8 mouse cellular contexts compared by ENCODE assay signal in genomic region chrX:73673619-73673967, GRCm38 (mm10). TPM values are rescaled to one million over a fixed set of nuclear protein-coding genes. Genes with fewer than 3 reads are reported as not detected.
DNase-seq lines count a peak whose midpoint lies in the region; ATAC-seq and TF ChIP-seq lines count a peak whose summit lies in the region.

No protein-coding gene starts in this region.

- H3K9me3 ChIP-seq in embryonic facial prominence, embryonic 14.5 days (ENCODE audit: control insufficient read depth, low read length) = no peaks in the 10 kb centered on the region
- H3K9me3 ChIP-seq in intestine, embryonic 14.5 days (ENCODE audit: control insufficient read depth, low read length) = no peaks in the 10 kb centered on the region

- H3K27me3 ChIP-seq in liver, adult 2 months (ENCODE audit: control insufficient read depth, insufficient read depth, low read length) = no peaks in the 10 kb centered on the region
- no peaks in the 10 kb centered on the region for H3K27me3 ChIP-seq in embryonic facial prominence, embryonic 14.5 days (replicated peaks; ENCODE audit: control insufficient read depth, insufficient read depth, low read length)
- no peaks in the 10 kb centered on the region for H3K27me3 ChIP-seq in intestine, embryonic 14.5 days (replicated peaks; ENCODE audit: control insufficient read depth, insufficient read depth, low read length)
- no peaks in the 10 kb centered on the region for H3K27me3 ChIP-seq in myocyte (ENCODE audit: control insufficient read depth, insufficient read depth, insufficient read length)

- ATAC-seq in embryonic facial prominence, embryonic 14.5 days (ENCODE audit: low read depth) = no peak
- ATAC-seq in intestine, embryonic 14.5 days (replicated peaks; ENCODE audit: low FRiP score, low TSS enrichment, low read depth) = peak; percentile 24; the same call in 1 of the 2 replicates

- peak overlapping the region; percentile 63 for H3K4me2 ChIP-seq in embryonic facial prominence, embryonic 14.5 days (ENCODE audit: low read depth, low read length)
- H3K4me2 ChIP-seq in intestine, embryonic 14.5 days (ENCODE audit: low read length) = peak overlapping the region; percentile 62
- H3K4me2 ChIP-seq in myocyte (ENCODE audit: low read depth) = peak overlapping the region; percentile 75

- no peak overlapping the region for H3K27ac ChIP-seq in liver, adult 2 months (replicated peaks; ENCODE audit: insufficient read depth, low read depth, low read length)
- no peak overlapping the region for H3K27ac ChIP-seq in embryonic facial prominence, embryonic 14.5 days (replicated peaks; ENCODE audit: low read depth, low read length)
- H3K27ac ChIP-seq in intestine, embryonic 14.5 days (ENCODE audit: low read depth) = 0 out of 2 replicates have a peak overlapping the region, but pooled peaks have one; percentile 54

- no peak for DNase-seq in liver, adult 2 months (ENCODE audit: extremely low read depth, low read depth, low spot score)
- no peak for DNase-seq in liver
- no peak for DNase-seq in embryonic facial prominence, embryonic 14.5 days (ENCODE audit: low spot score)
- DNase-seq in intestine, embryonic 14.5 days (ENCODE audit: low spot score) = no peak
- no peak for DNase-seq in urinary bladder, postnatal 14 days (ENCODE audit: low spot score)
- DNase-seq in urinary bladder, adult 2 months (ENCODE audit: low spot score) = no peak
- DNase-seq in kidney, postnatal 25 days = no peak

- H3K36me3 ChIP-seq in liver, adult 2 months (ENCODE audit: control insufficient read depth, insufficient read depth, low read length) = no peaks in the 10 kb centered on the region
- peaks cover 15% of the 10 kb centered on the region; the same call in 1 of the 2 replicates for H3K36me3 ChIP-seq in embryonic facial prominence, embryonic 14.5 days (ENCODE audit: control insufficient read depth, insufficient read depth, low read length)
- H3K36me3 ChIP-seq in intestine, embryonic 14.5 days (ENCODE audit: control insufficient read depth, insufficient read depth, low read length) = 0 out of 2 replicates have a peak, but pooled peaks cover 3% of the 10 kb centered on the region
- H3K36me3 ChIP-seq in myocyte (ENCODE audit: control insufficient read depth, insufficient read depth) = no peaks in the 10 kb centered on the region

- peak overlapping the region; percentile 85 for H3ac ChIP-seq in myocyte (ENCODE audit: control insufficient read depth, insufficient read length)

- peak overlapping the region; percentile 63 for H3K4me3 ChIP-seq in liver, adult 2 months (ENCODE audit: insufficient read depth, low read depth, low read length)
- peak overlapping the region; percentile 60 for H3K4me3 ChIP-seq in embryonic facial prominence, embryonic 14.5 days (ENCODE audit: low read depth, low read length)
- H3K4me3 ChIP-seq in intestine, embryonic 14.5 days (ENCODE audit: low read depth, low read length) = peak overlapping the region; percentile 53
- H3K4me3 ChIP-seq in myocyte = peak overlapping the region; percentile 44

- H3K4me1 ChIP-seq in liver, adult 2 months (ENCODE audit: control insufficient read depth, insufficient read depth, low read length) = peaks cover 5% of the 10 kb centered on the region
- H3K4me1 ChIP-seq in embryonic facial prominence, embryonic 14.5 days (ENCODE audit: control insufficient read depth, insufficient read depth, low read length) = no peaks in the 10 kb centered on the region
- H3K4me1 ChIP-seq in intestine, embryonic 14.5 days (replicated peaks; ENCODE audit: control insufficient read depth, insufficient read depth, low read length) = 0 out of 2 replicates have a peak, but pooled peaks cover 3% of the 10 kb centered on the region

- no peaks in the 10 kb centered on the region for H3K79me2 ChIP-seq in liver, adult 2 months (ENCODE audit: control insufficient read depth, insufficient read depth, low read length)
- H3K79me2 ChIP-seq in myocyte (ENCODE audit: control insufficient read depth, insufficient read depth) = peaks cover 7% of the 10 kb centered on the region

- TF ChIP-seq POLR2A in liver, adult 2 months (IDR thresholded peaks at IDR 0.05; ENCODE audit: extremely low read depth, insufficient read depth, low read length) = no peak
- TF ChIP-seq POLR2A in myocyte (IDR thresholded peaks at IDR 0.05; ENCODE audit: insufficient read length, low read depth) = no peak

- H3K9ac ChIP-seq in liver, adult 2 months (ENCODE audit: low read depth, low read length) = peak overlapping the region; percentile 55
- H3K9ac ChIP-seq in embryonic facial prominence, embryonic 14.5 days (ENCODE audit: low read depth, low read length) = peak overlapping the region; percentile 79
- H3K9ac ChIP-seq in intestine, embryonic 14.5 days (ENCODE audit: low read length) = peak overlapping the region; percentile 63

- 3% methylated on average over 17 of the region's 42 CpGs for WGBS in liver, adult 2 months
- 19% methylated on average over 14 of the region's 42 CpGs for WGBS in embryonic facial prominence, embryonic 14.5 days
- WGBS in intestine, embryonic 14.5 days = 7% methylated on average over 37 of the region's 42 CpGs

- TF ChIP-seq CTCF in liver, adult 2 months (IDR thresholded peaks at IDR 0.05; ENCODE audit: low read depth, low read length) = no peak

TF ChIP-seq in myocyte, 11 proteins besides CTCF, POLR2A, EP300 and RAD21:
- no peak for TF ChIP-seq MAX (IDR thresholded peaks at IDR 0.05; ENCODE audit: low read depth)
- TF ChIP-seq TCF3 (IDR thresholded peaks at IDR 0.05; ENCODE audit: insufficient read length, low read depth) = no peak
- no peak for TF ChIP-seq CEBPB (IDR thresholded peaks at IDR 0.05; ENCODE audit: insufficient read depth, poor library complexity, severe bottlenecking)
- no peak for TF ChIP-seq REST (IDR thresholded peaks at IDR 0.05; ENCODE audit: insufficient read depth, insufficient read length)
TF ChIP-seq in myocyte: peak in this region for 0.

RNA-seq across cellular contexts. Expression of gene Slc6a8, which starts 0.6 kb away (rescaled TPM):
- total RNA-seq in liver, adult 2 months (2014; rRNA removed) = 1.0 and 2.6 TPM in 2 replicates
- 2.3 and 5.2 TPM in 2 replicates for polyA plus RNA-seq in liver, adult 2 months (2012; rRNA removed)
- 8.8 and 10.1 TPM in 2 replicates for polyA plus RNA-seq in embryonic facial prominence, embryonic 14.5 days (2014; fragmentation: Nextera tagmentation; extraction: Ambion mirVana)
- 9.1 and 10.8 TPM in 2 replicates for polyA plus RNA-seq in intestine, embryonic 14.5 days (2014; fragmentation: Nextera tagmentation; extraction: Ambion mirVana)
- 56.3 TPM for polyA plus RNA-seq in myocyte (2012; fragmentation: generic; extraction: Trizol)
- 78.1 and 87.3 TPM in 2 replicates for polyA plus RNA-seq in urinary bladder, adult 2 months (2012; rRNA removed)

RNA-seq across cellular contexts. Expression of gene Pnck, which starts 13.7 kb away (rescaled TPM):
- not detected in 2 replicates for total RNA-seq in liver, adult 2 months (2014; rRNA removed)
- 0.07 TPM in 1 of 2 replicates, not detected in the other for polyA plus RNA-seq in liver, adult 2 months (2012; rRNA removed)
- polyA plus RNA-seq in embryonic facial prominence, embryonic 14.5 days (2014; fragmentation: Nextera tagmentation; extraction: Ambion mirVana) = 16.6 and 19.9 TPM in 2 replicates
- 17.9 and 20.6 TPM in 2 replicates for polyA plus RNA-seq in intestine, embryonic 14.5 days (2014; fragmentation: Nextera tagmentation; extraction: Ambion mirVana)
- 0.11 TPM for polyA plus RNA-seq in myocyte (2012; fragmentation: generic; extraction: Trizol)
- 159 and 178 TPM in 2 replicates for polyA plus RNA-seq in urinary bladder, adult 2 months (2012; rRNA removed)

RNA-seq across cellular contexts. Expression of gene Dusp9, which starts 34.4 kb away (rescaled TPM):
- total RNA-seq in liver, adult 2 months (2014; rRNA removed) = 0.07 TPM in 1 of 2 replicates, not detected in the other
- polyA plus RNA-seq in liver, adult 2 months (2012; rRNA removed) = 0.04 TPM in 1 of 2 replicates, not detected in the other
- polyA plus RNA-seq in embryonic facial prominence, embryonic 14.5 days (2014; fragmentation: Nextera tagmentation; extraction: Ambion mirVana) = 1.6 and 2.2 TPM in 2 replicates
- polyA plus RNA-seq in intestine, embryonic 14.5 days (2014; fragmentation: Nextera tagmentation; extraction: Ambion mirVana) = 4.6 and 4.9 TPM in 2 replicates
- 2.9 TPM for polyA plus RNA-seq in myocyte (2012; fragmentation: generic; extraction: Trizol)
- 2.6 and 2.7 TPM in 2 replicates for polyA plus RNA-seq in urinary bladder, adult 2 months (2012; rRNA removed)

RNA-seq across cellular contexts. Expression of gene Bcap31, which starts 42.4 kb away (rescaled TPM):
- 154 and 168 TPM in 2 replicates for total RNA-seq in liver, adult 2 months (2014; rRNA removed)
- 69.8 and 85.5 TPM in 2 replicates for polyA plus RNA-seq in liver, adult 2 months (2012; rRNA removed)
- polyA plus RNA-seq in embryonic facial prominence, embryonic 14.5 days (2014; fragmentation: Nextera tagmentation; extraction: Ambion mirVana) = 240 and 244 TPM in 2 replicates
- 230 and 236 TPM in 2 replicates for polyA plus RNA-seq in intestine, embryonic 14.5 days (2014; fragmentation: Nextera tagmentation; extraction: Ambion mirVana)
- polyA plus RNA-seq in myocyte (2012; fragmentation: generic; extraction: Trizol) = 255 TPM
- 175 and 177 TPM in 2 replicates for polyA plus RNA-seq in urinary bladder, adult 2 months (2012; rRNA removed)

RNA-seq across cellular contexts. Expression of gene Abcd1, which starts 42.8 kb away (rescaled TPM):
- total RNA-seq in liver, adult 2 months (2014; rRNA removed) = 8.6 and 9.3 TPM in 2 replicates
- 24.3 and 26.2 TPM in 2 replicates for polyA plus RNA-seq in liver, adult 2 months (2012; rRNA removed)
- 14.7 and 15.7 TPM in 2 replicates for polyA plus RNA-seq in embryonic facial prominence, embryonic 14.5 days (2014; fragmentation: Nextera tagmentation; extraction: Ambion mirVana)
- 15.7 and 16.8 TPM in 2 replicates for polyA plus RNA-seq in intestine, embryonic 14.5 days (2014; fragmentation: Nextera tagmentation; extraction: Ambion mirVana)
- 14.9 TPM for polyA plus RNA-seq in myocyte (2012; fragmentation: generic; extraction: Trizol)
- 20.2 and 27.2 TPM in 2 replicates for polyA plus RNA-seq in urinary bladder, adult 2 months (2012; rRNA removed)

Comparison
In these comparisons a context has a peak if more than half of its experiments do, and no peak if none do; other contexts are left out.
1. RNA of gene Pnck, which starts 13.7 kb away (polyA plus RNA-seq): 159 to 178 TPM in urinary bladder, adult 2 months, 17.9 to 20.6 TPM in intestine, embryonic 14.5 days and 16.6 to 19.9 TPM in embryonic facial prominence, embryonic 14.5 days; 0.11 TPM in myocyte (single experiment) and 0.07 TPM in liver, adult 2 months; every median in the first group is over 10 times any median in the second.
2. Peak in every context shown above with its lines, with median percentiles within 50 percentile points of each other: H3K4me3 ChIP-seq, H3K9ac ChIP-seq and H3K4me2 ChIP-seq.